Comparison of ENCODE assay signal across 8 mouse cellular contexts in genomic region chr1:185205090-185205489, GRCm38 (mm10). TPM values are rescaled to one million over a fixed set of nuclear protein-coding genes. Genes with fewer than 3 reads are reported as not detected.
DNase-seq lines count a peak whose midpoint lies in the region; ATAC-seq and TF ChIP-seq lines count a peak whose summit lies in the region.

No protein-coding gene starts in this region.

- H3K9me3 ChIP-seq in forebrain, embryonic 10.5 days, result no peaks in the 10 kb centered on the region
- H3K9me3 ChIP-seq in forebrain, embryonic 11.5 days (ENCODE audit: control insufficient read depth, low read length), result no peaks in the 10 kb centered on the region
- H3K9me3 ChIP-seq in MEL (replicated peaks; ENCODE audit: insufficient read depth, low read length), result no peaks in the 10 kb centered on the region
- no peaks in the 10 kb centered on the region for H3K9me3 ChIP-seq in heart, embryonic 16.5 days (replicated peaks; ENCODE audit: control insufficient read depth, low read length)
- H3K9me3 ChIP-seq in liver, postnatal 0 days (ENCODE audit: low read length), result no peaks in the 10 kb centered on the region

- peaks cover 20% of the 10 kb centered on the region for H3K79me2 ChIP-seq in MEL (ENCODE audit: control insufficient read depth, insufficient read depth, low read length, poor library complexity)

- no peak overlapping the region for H3K9ac ChIP-seq in forebrain, embryonic 11.5 days (ENCODE audit: low read length)
- peak overlapping the region; percentile 89 for H3K9ac ChIP-seq in MEL (ENCODE audit: control insufficient read depth, low read depth, low read length, poor library complexity, severe bottlenecking)
- H3K9ac ChIP-seq in heart, embryonic 16.5 days (ENCODE audit: low read length), result 0 out of 2 replicates have a peak overlapping the region, but pooled peaks have one; percentile 7
- H3K9ac ChIP-seq in liver, postnatal 0 days (replicated peaks), result peak overlapping the region; percentile 10; the same call in 1 of the 2 replicates

- no peak for DNase-seq in forebrain, embryonic 10.5 days (ENCODE audit: extremely low spot score, low spot score)
- no peak for DNase-seq in forebrain, embryonic 11.5 days (ENCODE audit: low spot score)
- peak; percentile 76 for DNase-seq in MEL (ENCODE audit: low read depth, low spot score)
- DNase-seq in liver, postnatal 0 days, result no peak
- no peak for DNase-seq in urinary bladder, postnatal 10 days (ENCODE audit: low spot score)
- no peak for DNase-seq in lung, adult 18-20 months
- no peak for DNase-seq in urinary bladder, postnatal 25 days (ENCODE audit: low spot score)

- H3K27me3 ChIP-seq in forebrain, embryonic 10.5 days (ENCODE audit: poor library complexity, severe bottlenecking), result no peaks in the 10 kb centered on the region
- no peaks in the 10 kb centered on the region for H3K27me3 ChIP-seq in forebrain, embryonic 11.5 days (ENCODE audit: control insufficient read depth, insufficient read depth, low read length)
- no peaks in the 10 kb centered on the region for H3K27me3 ChIP-seq in MEL (ENCODE audit: control insufficient read depth in 1 of 2, insufficient read depth in 2 of 2, low read length in 2 of 2)
- H3K27me3 ChIP-seq in heart, embryonic 16.5 days (ENCODE audit: control insufficient read depth, insufficient read depth, low read length), result no peaks in the 10 kb centered on the region
- no peaks in the 10 kb centered on the region for H3K27me3 ChIP-seq in liver, postnatal 0 days (ENCODE audit: insufficient read depth, low read length)

- no peak overlapping the region for H3K27ac ChIP-seq in forebrain, embryonic 10.5 days
- H3K27ac ChIP-seq in forebrain, embryonic 11.5 days (ENCODE audit: low read depth, low read length), result no peak overlapping the region
- H3K27ac ChIP-seq in MEL (ENCODE audit: control insufficient read depth, low read depth, low read length), result no peak overlapping the region
- no peak overlapping the region for H3K27ac ChIP-seq in heart, embryonic 16.5 days (ENCODE audit: low read length)
- H3K27ac ChIP-seq in liver, postnatal 0 days (ENCODE audit: low read depth), result no peak overlapping the region

- ATAC-seq in forebrain, embryonic 11.5 days (replicated peaks; ENCODE audit: low FRiP score), result no peak
- ATAC-seq in heart, embryonic 16.5 days (replicated peaks; ENCODE audit: extremely low read depth, insufficient read depth, low FRiP score), result no peak
- ATAC-seq in liver, postnatal 0 days, result peak; percentile 20

- H3K4me1 ChIP-seq in forebrain, embryonic 10.5 days, result peaks cover 49% of the 10 kb centered on the region
- peaks cover 8% of the 10 kb centered on the region; the same call in 1 of the 2 replicates for H3K4me1 ChIP-seq in forebrain, embryonic 11.5 days (replicated peaks; ENCODE audit: control insufficient read depth, insufficient read depth, low read length)
- H3K4me1 ChIP-seq in MEL (ENCODE audit: control insufficient read depth in 1 of 2, insufficient read depth in 2 of 2, low read length in 2 of 2), result peaks cover 0 to 10% of the 10 kb centered on the region in 2 experiments; a peak in 2 of 4 replicates
- H3K4me1 ChIP-seq in heart, embryonic 16.5 days (ENCODE audit: control insufficient read depth, insufficient read depth, low read length), result peaks cover 17% of the 10 kb centered on the region
- peaks cover 43% of the 10 kb centered on the region for H3K4me1 ChIP-seq in liver, postnatal 0 days (ENCODE audit: insufficient read depth)

- TF ChIP-seq POLR2A in MEL (IDR thresholded peaks at IDR 0.05; ENCODE audit: control insufficient read depth in 1 of 2, insufficient read depth in 1 of 2, low read depth in 1 of 2, low read length in 2 of 2, poor library complexity in 1 of 2), result no peak

- H3K4me3 ChIP-seq in forebrain, embryonic 10.5 days, result peak overlapping the region; percentile 90
- H3K4me3 ChIP-seq in forebrain, embryonic 11.5 days (ENCODE audit: low read depth, low read length), result no peak overlapping the region; the same call in 1 of the 2 replicates
- H3K4me3 ChIP-seq in MEL (ENCODE audit: control insufficient read depth in 1 of 2, insufficient read depth in 1 of 2, low read depth in 2 of 2, low read length in 2 of 2), result peak overlapping the region; percentile 9 to 77; a peak in 2 of 4 replicates
- H3K4me3 ChIP-seq in heart, embryonic 16.5 days (ENCODE audit: low read length), result 0 out of 2 replicates have a peak overlapping the region, but pooled peaks have one; percentile 5
- peak overlapping the region; percentile 91 for H3K4me3 ChIP-seq in liver, postnatal 0 days (ENCODE audit: low read depth, low read length)

- H3K4me2 ChIP-seq in forebrain, embryonic 11.5 days (ENCODE audit: low read depth, low read length, severe bottlenecking), result no peak overlapping the region
- H3K4me2 ChIP-seq in heart, embryonic 16.5 days (ENCODE audit: low read depth, low read length), result peak overlapping the region; percentile 91
- peak overlapping the region; percentile 90 for H3K4me2 ChIP-seq in liver, postnatal 0 days (ENCODE audit: low read depth, low read length)

- TF ChIP-seq RAD21 in MEL (IDR thresholded peaks at IDR 0.05; ENCODE audit: low read depth, low read length), result no peak

- H3K36me3 ChIP-seq in forebrain, embryonic 10.5 days (replicated peaks), result peaks cover 3% of the 10 kb centered on the region; the same call in 1 of the 2 replicates
- no peaks in the 10 kb centered on the region for H3K36me3 ChIP-seq in forebrain, embryonic 11.5 days (ENCODE audit: control insufficient read depth, insufficient read depth, low read length)
- peaks cover 0 to 9% of the 10 kb centered on the region in 2 experiments; a peak in 2 of 4 replicates for H3K36me3 ChIP-seq in MEL (ENCODE audit: control insufficient read depth in 1 of 2, insufficient read depth in 2 of 2, low read length in 2 of 2)
- peaks cover 4% of the 10 kb centered on the region; the same call in 1 of the 2 replicates for H3K36me3 ChIP-seq in heart, embryonic 16.5 days (ENCODE audit: control insufficient read depth, insufficient read depth)
- H3K36me3 ChIP-seq in liver, postnatal 0 days (replicated peaks; ENCODE audit: insufficient read depth, low read length), result no peaks in the 10 kb centered on the region

- no peak for TF ChIP-seq EP300 in MEL (IDR thresholded peaks at IDR 0.05; ENCODE audit: low read depth in 1 of 2, low read length in 2 of 2)
- TF ChIP-seq EP300 in liver, postnatal 0 days (IDR thresholded peaks at IDR 0.05; ENCODE audit: low read depth), result no peak

- WGBS in forebrain, embryonic 10.5 days, result 84% methylated on average over 8 of the region's 8 CpGs
- 79% methylated on average over 8 of the region's 8 CpGs for WGBS in forebrain, embryonic 11.5 days
- WGBS in heart, embryonic 16.5 days, result 50% methylated on average over 8 of the region's 8 CpGs
- WGBS in liver, postnatal 0 days (ENCODE audit: insufficient replicate concordance), result 24% methylated on average over 8 of the region's 8 CpGs

- no peak for TF ChIP-seq CTCF in MEL (IDR thresholded peaks at IDR 0.05 in 2 of 3, conservative IDR thresholded peaks at IDR 0.05 in 1 of 3; ENCODE audit: control insufficient read depth in 1 of 3, insufficient read depth in 1 of 3, low read depth in 2 of 3, low read length in 3 of 3, poor library complexity in 1 of 3, severe bottlenecking in 1 of 3)
- no peak for TF ChIP-seq CTCF in liver, postnatal 0 days (IDR thresholded peaks at IDR 0.05; ENCODE audit: low read depth)

TF ChIP-seq in MEL, 35 proteins besides CTCF, POLR2A, EP300 and RAD21:
- TF ChIP-seq SIN3A (IDR thresholded peaks at IDR 0.05; ENCODE audit: low read length), result 0 out of 2 replicates have a peak, but pooled peaks have one; percentile 38
- TF ChIP-seq BHLHE40 (IDR thresholded peaks at IDR 0.05; ENCODE audit: borderline replicate concordance, low read depth, low read length), result peak; percentile 81
- peak; percentile 71 for TF ChIP-seq MAX (IDR thresholded peaks at IDR 0.05; ENCODE audit: low read length)
- TF ChIP-seq E2F4 (IDR thresholded peaks at IDR 0.05; ENCODE audit: borderline replicate concordance, low read depth, low read length), result no peak
- TF ChIP-seq POLR2AphosphoS2 (IDR thresholded peaks at IDR 0.05; ENCODE audit: low read length), result no peak
- TF ChIP-seq JUND (IDR thresholded peaks at IDR 0.05; ENCODE audit: low read depth, low read length), result no peak
- TF ChIP-seq TBP (IDR thresholded peaks at IDR 0.05; ENCODE audit: low read depth, low read length), result no peak
- TF ChIP-seq MYC (IDR thresholded peaks at IDR 0.05; ENCODE audit: low read depth, low read length), result peak; percentile 84
- peak; percentile 80 for TF ChIP-seq USF1 (IDR thresholded peaks at IDR 0.05; ENCODE audit: low read depth, low read length)
- TF ChIP-seq NELFE (IDR thresholded peaks at IDR 0.05; ENCODE audit: low read depth, low read length), result no peak
- TF ChIP-seq NRF1 (IDR thresholded peaks at IDR 0.05; ENCODE audit: insufficient read depth, low read depth, low read length, poor library complexity, severe bottlenecking), result no peak
- peak; percentile 89 for TF ChIP-seq MXI1 (IDR thresholded peaks at IDR 0.05; ENCODE audit: low read depth, low read length)
- TF ChIP-seq USF2 (IDR thresholded peaks at IDR 0.05; ENCODE audit: borderline replicate concordance in 1 of 2, insufficient read depth in 1 of 2, low read depth in 1 of 2, low read length in 2 of 2), result 0 out of 4 replicates have a peak, but pooled peaks of 1 of the 2 experiments have one; percentile 23
- TF ChIP-seq ZNF384 (IDR thresholded peaks at IDR 0.05; ENCODE audit: low read depth, low read length), result no peak

RNA-seq across cellular contexts. Expression of gene Rab3gap2, which starts 1.2 kb away (rescaled TPM):
- polyA plus RNA-seq in forebrain, embryonic 10.5 days (2016; fragmentation: Nextera tagmentation; extraction: Ambion mirVana), result 18.4 and 19.0 TPM in 2 replicates
- polyA plus RNA-seq in forebrain, embryonic 11.5 days (2014; fragmentation: Nextera tagmentation; extraction: Ambion mirVana), result 23.5 and 23.9 TPM in 2 replicates
- total RNA-seq in MEL (2012; rRNA removed), result 24.1 and 29.4 TPM in 2 replicates
- 10 to 100 TPM in 1 of 2 experiments, not detected in 1; 40.1 TPM for polyA plus RNA-seq in MEL (2012; ENCODE audit: insufficient read depth in 1 of 2, insufficient read length in 2 of 2, low read depth in 1 of 2, low replicate concordance in 2 of 2, missing spikeins in 1 of 2)
- polyA plus RNA-seq in heart, embryonic 16.5 days (2015; fragmentation: Nextera tagmentation; extraction: Ambion mirVana), result 16.6 and 17.2 TPM in 2 replicates
- polyA plus RNA-seq in liver, postnatal 0 days (2015; fragmentation: Nextera tagmentation; extraction: Ambion mirVana), result 6.0 and 7.3 TPM in 2 replicates
